Mouse (Mus musculus) embryonic facial prominence, embryonic 15.5 days (tissue): ENCODE measurements around the gene Lrrc45. TPM values are rescaled to one million over a fixed set of nuclear protein-coding genes. Genes with fewer than 3 reads are reported as not detected.
"Not testable (repeated sequence)": the region's sequence is repeated elsewhere in the genome, so short reads cannot be mapped to it uniquely, and the experiment has no call there.

Experiments
- ATAC-seq: fragments of 200-750 bp; cut with Nextera tagmentation; 2 replicates; pipeline ENCODE4 v1.8.0; 2017; ENCODE audit warnings: low read depth, moderate TSS enrichment; ENCODE audit not compliant: insufficient number of reproducible peaks, low FRiP score, low TSS enrichment
- H3K27ac ChIP-seq: fragments of 300-500 bp; sonication (generic); replicated peaks from 2 replicates; pipeline ENCODE4 v1.5.1; 2015; ENCODE audit warnings: mild to moderate bottlenecking, inconsistent platforms
- H3K27me3 ChIP-seq: fragments of 300-500 bp; sonication (generic); 2 replicates; pipeline ENCODE4 v1.6.1; 2015; ENCODE audit warnings: inconsistent platforms
- H3K36me3 ChIP-seq: fragments of 300-500 bp; sonication (generic); 2 replicates; pipeline ENCODE4 v1.6.1; 2015; ENCODE audit warnings: mild to moderate bottlenecking, inconsistent platforms
- H3K4me1 ChIP-seq: fragments of 300-500 bp; sonication (generic); 2 replicates; pipeline ENCODE4 v1.6.1; 2015; ENCODE audit warnings: inconsistent platforms
- H3K4me2 ChIP-seq: fragments of 300-500 bp; sonication (generic); replicated peaks from 2 replicates; pipeline ENCODE4 v1.6.1; 2015; ENCODE audit warnings: mild to moderate bottlenecking, inconsistent platforms
- H3K4me3 ChIP-seq: fragments of 300-500 bp; sonication (generic); replicated peaks from 2 replicates; pipeline ENCODE4 v1.5.1; 2015; ENCODE audit warnings: mild to moderate bottlenecking, inconsistent platforms
- H3K9ac ChIP-seq: fragments of 300-500 bp; sonication (generic); 2 replicates; pipeline ENCODE4 v1.6.1; 2015; ENCODE audit warnings: inconsistent platforms
- H3K9me3 ChIP-seq: fragments of 300-500 bp; sonication (generic); replicated peaks from 2 replicates; pipeline ENCODE4 v1.6.1; 2016; ENCODE audit warnings: inconsistent platforms
- WGBS: fragments of 180-500 bp; shearing (Covaris S2); methylation state at CpG from one replicate; pipeline ENCODE4 v1.1.7; 2015; 5-methylcytosine and 5-hydroxymethylcytosine counted together
- polyA plus RNA-seq: library from polyadenylated mRNA; unstranded; fragments of >200 nt; fragmentation: Nextera tagmentation; extraction: Ambion mirVana; gene quantifications from 2 replicates; pipeline ENCODE4 v1.2.1, GENCODE M21; 2015

Lrrc45 gene
- polyA plus RNA-seq, 1 experiment from 2014 or later = 82.2 TPM

DNA sequence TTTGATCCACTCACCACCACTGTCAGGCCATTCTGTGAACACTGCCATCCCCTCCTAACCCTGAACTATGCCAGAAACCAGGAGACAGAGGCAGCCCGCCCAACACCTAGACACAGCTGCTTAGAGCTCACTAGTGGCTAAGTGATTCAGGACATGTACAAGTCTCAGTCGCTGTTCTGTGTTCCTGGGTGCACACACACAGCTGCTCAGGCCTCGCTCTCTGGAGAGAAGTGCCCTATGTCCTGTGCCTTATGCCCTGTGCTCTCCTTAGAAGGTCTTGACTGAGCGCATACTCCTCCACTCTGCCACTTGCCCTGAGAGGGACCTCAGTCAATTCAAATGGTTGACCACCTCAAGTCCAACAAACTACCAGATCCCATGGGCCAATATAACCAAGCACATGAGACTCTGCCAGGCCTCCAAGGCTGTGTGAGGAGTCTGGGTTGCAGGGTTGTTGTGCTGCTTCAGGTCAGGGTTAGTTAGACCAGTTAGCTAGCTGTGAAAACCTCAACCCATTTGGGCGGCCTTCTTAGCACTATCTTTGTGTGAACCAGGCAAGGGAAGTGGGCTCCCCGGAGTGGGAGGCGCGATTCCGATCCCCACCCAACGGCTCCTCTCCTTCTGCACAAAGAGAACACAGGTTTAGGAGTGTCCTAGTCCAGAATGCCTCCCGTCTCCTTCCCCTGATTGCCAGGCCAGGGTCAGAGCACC lies 15.0 kb downstream of the Lrrc45 start:
- Histone ChIP-seq H3K4me1 (peaks cover 34% of the 10 kb centered on the region), H3K27ac (no peak overlapping the region), H3K27me3 (no peaks in the 10 kb centered on the region), H3K36me3 (no peaks in the 10 kb centered on the region), H3K9ac (no peak overlapping the region), H3K4me2 (no peak overlapping the region), H3K4me3 (no peak overlapping the region), H3K9me3 (no peaks in the 10 kb centered on the region)
- ATAC-seq = no peak
- 71% methylated on average over 11 of the region's 11 CpGs for WGBS

DNA sequence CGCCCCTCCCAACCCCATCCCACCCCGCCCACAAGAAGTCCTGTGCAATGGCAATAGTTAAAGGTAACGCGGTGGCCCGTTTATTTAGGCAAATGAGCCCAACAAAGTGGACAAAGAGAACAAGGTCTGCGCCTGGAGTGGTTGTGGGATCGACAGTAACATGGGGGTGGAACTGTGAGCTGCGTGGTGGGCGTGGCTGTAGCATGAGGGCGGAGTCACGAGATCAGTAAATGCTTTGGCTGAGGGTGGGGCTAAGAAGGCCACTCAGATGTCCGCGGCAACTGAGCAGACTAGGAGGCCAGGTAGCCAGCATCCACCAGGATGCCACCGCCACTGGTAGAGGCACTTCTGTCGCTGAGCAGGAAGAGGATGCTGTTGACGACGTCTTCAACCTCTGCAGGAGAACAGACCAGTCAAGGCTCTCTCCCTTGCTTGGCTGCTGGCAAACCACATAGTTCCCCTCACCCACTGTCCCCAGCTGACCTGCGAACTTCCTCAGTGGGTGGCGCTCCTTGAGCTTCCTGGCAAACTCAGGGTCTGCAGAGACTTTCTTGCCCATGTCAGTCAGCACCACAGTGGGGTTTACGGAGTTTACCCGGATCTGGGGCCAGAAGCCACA lies 15.8 kb downstream of the Lrrc45 start:
- ATAC-seq, H3K9ac ChIP-seq, H3K27me3 ChIP-seq, H3K36me3 ChIP-seq, H3K27ac ChIP-seq, H3K9me3 ChIP-seq: not testable (repeated sequence)
- peaks cover 34% of the 10 kb centered on the region for H3K4me1 ChIP-seq
- 0 out of 2 replicates have a peak overlapping the region, but pooled peaks have one; percentile 4 for H3K4me3 ChIP-seq
- WGBS = 3% methylated on average over 17 of the region's 21 CpGs
- H3K4me2 ChIP-seq = peak overlapping the region; percentile 40

DNA sequence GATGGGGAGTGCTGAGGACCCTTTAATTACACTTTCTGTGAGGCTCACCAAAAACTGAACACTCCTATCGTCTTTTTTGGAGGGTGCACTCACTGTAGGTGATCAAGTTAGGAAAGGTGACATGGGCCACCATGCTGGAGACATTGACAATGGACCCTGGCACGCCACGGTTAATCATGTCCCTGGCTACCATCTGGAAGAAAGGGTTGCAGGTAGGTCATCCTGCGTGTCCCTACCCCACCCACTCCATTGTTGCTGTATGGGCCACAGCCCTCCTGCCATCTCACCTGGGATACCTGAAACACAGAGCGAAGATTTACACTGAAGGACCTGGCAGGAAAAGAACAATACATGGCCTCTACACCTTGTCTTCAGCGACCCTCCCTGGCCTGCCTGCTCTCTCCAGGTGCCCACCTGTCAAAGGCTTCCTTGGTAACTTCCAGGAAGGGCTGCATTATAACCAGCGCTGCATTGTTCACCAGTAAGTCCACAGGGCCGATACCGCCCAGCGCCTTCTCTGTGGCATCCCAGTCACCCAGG lies 16.7 kb downstream of the Lrrc45 start:
- H3K4me3 ChIP-seq = peak overlapping the region; percentile 3; the same call in 1 of the 2 replicates
- no peak for ATAC-seq
- no peak overlapping the region for H3K9ac ChIP-seq
- WGBS = 87% methylated on average over 10 of the region's 10 CpGs
- no peak overlapping the region for H3K4me2 ChIP-seq
- peaks cover 34% of the 10 kb centered on the region for H3K4me1 ChIP-seq
- no peaks in the 10 kb centered on the region for H3K9me3 ChIP-seq
- no peak overlapping the region for H3K27ac ChIP-seq
- H3K36me3 ChIP-seq = no peaks in the 10 kb centered on the region
- H3K27me3 ChIP-seq = no peaks in the 10 kb centered on the region

- 86% methylated on average over 1 of the region's 1 CpGs for WGBS
- ATAC-seq = no peak
- H3K9me3 ChIP-seq = no peaks in the 10 kb centered on the region
- 0 out of 2 replicates have a peak overlapping the region, but pooled peaks have one; percentile 3 for H3K4me3 ChIP-seq
- H3K36me3 ChIP-seq = no peaks in the 10 kb centered on the region
- H3K4me2 ChIP-seq = peak overlapping the region; percentile 10; the same call in 1 of the 2 replicates
- H3K4me1 ChIP-seq = peaks cover 30% of the 10 kb centered on the region
- peak overlapping the region; percentile 65 for H3K27ac ChIP-seq
- H3K27me3 ChIP-seq = no peaks in the 10 kb centered on the region
- no peak overlapping the region for H3K9ac ChIP-seq
These were observed 17.7 kb downstream of the Lrrc45 start for GRCm38 (mm10) chr11:120731395-120731794.

DNA sequence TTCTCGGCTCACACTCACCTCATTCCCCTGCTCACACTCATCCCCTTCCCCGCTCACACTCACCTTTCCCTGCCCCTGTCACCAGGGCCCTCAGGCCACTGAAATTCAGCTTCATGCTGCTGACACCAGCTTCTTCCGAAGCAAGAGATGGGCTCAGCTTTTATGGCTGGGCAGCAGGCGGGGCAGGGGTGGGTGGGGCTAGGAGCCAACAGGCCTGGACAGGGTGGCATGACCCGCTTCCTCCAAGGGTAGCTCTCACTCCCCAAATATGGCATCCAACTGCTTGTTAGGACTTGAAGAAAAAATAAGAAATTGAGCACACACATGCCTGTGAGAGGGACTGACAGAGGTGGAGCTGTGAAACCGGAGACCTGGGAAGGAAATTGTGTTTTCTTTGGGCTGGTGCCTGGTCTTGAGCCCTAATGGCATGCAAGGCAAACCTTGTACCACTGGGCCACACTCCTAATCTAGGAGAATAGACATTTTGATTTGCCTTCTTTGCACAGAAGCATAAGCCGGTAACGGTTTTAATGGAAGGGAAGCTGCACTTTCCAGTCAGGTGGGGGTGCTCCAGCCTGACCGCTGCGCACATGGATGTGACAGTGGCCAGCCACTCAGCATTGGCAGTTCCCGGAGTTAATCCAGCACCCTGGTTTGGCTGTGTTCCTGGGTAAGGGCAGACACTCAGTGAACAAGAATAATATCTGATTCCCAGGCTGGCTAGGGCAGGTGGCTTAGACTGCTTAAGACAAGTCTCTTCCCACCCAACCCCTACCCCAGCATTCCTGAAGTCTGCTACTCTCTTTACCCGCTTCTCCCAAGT lies 18.3 kb downstream of the Lrrc45 start, which contains the start of gene Cbr2:
Cbr2 (minus strand) TSS at position 257 of the 823 bp plus-strand sequence.
- H3K27me3 ChIP-seq = no peaks in the 10 kb centered on the region
- H3K36me3 ChIP-seq = no peaks in the 10 kb centered on the region
- H3K27ac ChIP-seq = peak within 1 kb of the TSS; percentile 68
- peak within 1 kb of the TSS; percentile 3; the same call in 1 of the 2 replicates for H3K4me3 ChIP-seq
- H3K9ac ChIP-seq = no peak within 1 kb of the TSS
- H3K4me1 ChIP-seq = peaks cover 23% of the 10 kb centered on the region
- peak within 1 kb of the TSS; percentile 10; the same call in 1 of the 2 replicates for H3K4me2 ChIP-seq
- H3K9me3 ChIP-seq = no peaks in the 10 kb centered on the region
- WGBS = 62% methylated on average over 12 of the region's 12 CpGs
- ATAC-seq = no peak

- ATAC-seq = no peak
These were observed 19.8 kb downstream of the Lrrc45 start for GRCm38 (mm10) chr11:120733521-120733920.

GRCm38 (mm10) chr11:120736424-120736823 lies 22.7 kb downstream of the Lrrc45 start:
- Histone ChIP-seq H3K4me2 (no peak overlapping the region), H3K4me3 (no peak overlapping the region), H3K4me1 (peaks cover 16% of the 10 kb centered on the region), H3K9ac (no peak overlapping the region), H3K9me3 (no peaks in the 10 kb centered on the region), H3K27ac (no peak overlapping the region), H3K36me3 (no peaks in the 10 kb centered on the region), H3K27me3 (no peaks in the 10 kb centered on the region)
- no peak for ATAC-seq
- WGBS = 74% methylated on average over 6 of the region's 6 CpGs

More at GRCm38 (mm10) chr11:120733521-120733920, 19.8 kb downstream of the Lrrc45 start:
- Histone ChIP-seq H3K4me2 (no peak overlapping the region), H3K4me3 (no peak overlapping the region), H3K27me3 (no peaks in the 10 kb centered on the region), H3K9ac (no peak overlapping the region), H3K4me1 (peaks cover 23% of the 10 kb centered on the region), H3K9me3 (no peaks in the 10 kb centered on the region), H3K27ac (peak overlapping the region; percentile 68), H3K36me3 (no peaks in the 10 kb centered on the region)
- 40% methylated on average over 6 of the region's 6 CpGs for WGBS

GRCm38 (mm10) chr11:120740981-120741380 lies 27.3 kb downstream of the Lrrc45 start:
- ATAC-seq = no peak
- 93% methylated on average over 5 of the region's 5 CpGs for WGBS
- H3K9ac ChIP-seq = no peak overlapping the region
- no peak overlapping the region for H3K4me3 ChIP-seq
- H3K27ac ChIP-seq = no peak overlapping the region
- H3K9me3 ChIP-seq = no peaks in the 10 kb centered on the region
- H3K36me3 ChIP-seq = no peaks in the 10 kb centered on the region
- H3K4me1 ChIP-seq = no peaks in the 10 kb centered on the region
- no peaks in the 10 kb centered on the region for H3K27me3 ChIP-seq
- no peak overlapping the region for H3K4me2 ChIP-seq

DNA sequence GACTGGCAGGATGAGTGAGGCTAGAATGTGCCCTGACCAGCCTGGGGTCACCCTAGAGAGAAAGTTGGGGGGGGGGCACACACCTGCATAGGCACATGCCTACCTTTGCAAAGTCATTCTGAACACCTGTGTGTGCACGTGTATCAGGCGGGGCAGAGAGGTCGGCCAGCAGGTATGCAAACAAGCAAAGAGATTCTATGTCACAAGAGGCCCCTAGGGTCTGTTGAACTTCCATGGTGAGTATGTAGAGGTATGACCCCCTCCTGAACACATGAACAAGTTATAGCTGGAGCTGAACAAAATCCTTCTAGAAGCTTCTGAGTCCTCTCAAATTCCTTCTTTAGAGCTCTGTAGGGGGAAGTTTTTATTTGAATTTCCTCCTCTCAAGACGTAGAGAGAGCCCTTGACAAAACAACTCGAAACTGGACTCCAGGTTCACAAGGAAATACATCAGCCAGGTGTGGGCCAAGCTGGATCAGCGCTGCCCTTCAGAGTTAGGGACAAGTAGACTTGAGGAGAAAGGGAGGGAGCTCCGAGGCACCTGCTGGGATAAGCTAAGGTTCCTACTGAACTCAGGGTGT lies 30.5 kb downstream of the Lrrc45 start:
- Histone ChIP-seq H3K4me1 (no peaks in the 10 kb centered on the region), H3K27ac (no peak overlapping the region), H3K36me3 (no peaks in the 10 kb centered on the region), H3K9me3 (no peaks in the 10 kb centered on the region), H3K4me2 (no peak overlapping the region), H3K9ac (no peak overlapping the region), H3K4me3 (no peak overlapping the region), H3K27me3 (no peaks in the 10 kb centered on the region)
- ATAC-seq = no peak
- 63% methylated on average over 7 of the region's 7 CpGs for WGBS

DNA sequence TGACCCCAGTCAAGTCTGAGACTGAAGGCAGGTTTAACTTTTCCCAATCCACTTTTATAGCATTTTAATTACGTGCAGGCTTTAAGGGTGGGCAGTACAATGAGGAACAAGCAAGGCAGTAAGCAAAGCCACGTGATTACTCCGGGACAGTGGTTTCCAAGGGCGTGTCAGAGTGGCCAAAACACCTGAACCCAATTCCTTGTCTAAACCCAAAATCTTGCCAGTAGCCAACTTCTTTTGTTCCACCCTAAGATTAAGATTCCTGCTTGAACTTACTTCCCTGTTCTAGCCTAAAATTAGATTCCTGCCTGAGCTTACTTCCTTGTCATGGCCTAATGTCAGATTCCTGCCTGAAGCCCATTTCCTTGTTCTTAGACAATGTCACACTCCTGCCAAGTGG lies 34.2 kb downstream of the Lrrc45 start:
- no peaks in the 10 kb centered on the region for H3K27me3 ChIP-seq
- H3K27ac ChIP-seq = no peak overlapping the region
- H3K36me3 ChIP-seq = no peaks in the 10 kb centered on the region
- WGBS = 75% methylated on average over 4 of the region's 4 CpGs
- H3K4me2 ChIP-seq = no peak overlapping the region
- no peak overlapping the region for H3K4me3 ChIP-seq
- H3K4me1 ChIP-seq = no peaks in the 10 kb centered on the region
- no peak for ATAC-seq
- H3K9me3 ChIP-seq = no peaks in the 10 kb centered on the region
- no peak overlapping the region for H3K9ac ChIP-seq
